Mouse (Mus musculus): ENCODE results near the gene Gm9913. TPM values are rescaled to one million over a fixed set of nuclear protein-coding genes. Genes with fewer than 3 reads are reported as not detected.

Gm9913 gene
- polyA plus RNA-seq (2014; fragmentation: Nextera tagmentation; extraction: Ambion mirVana): 0.22 TPM in 1 of 2 replicates, not detected in the other

GRCm38 (mm10) chr2:125505006-125505745, at the start of gene Gm9913:
Gm9913 (plus strand) TSS chr2:125505089.
- WGBS: under 1% methylated on average over 45 of the region's 45 CpGs

DNA sequence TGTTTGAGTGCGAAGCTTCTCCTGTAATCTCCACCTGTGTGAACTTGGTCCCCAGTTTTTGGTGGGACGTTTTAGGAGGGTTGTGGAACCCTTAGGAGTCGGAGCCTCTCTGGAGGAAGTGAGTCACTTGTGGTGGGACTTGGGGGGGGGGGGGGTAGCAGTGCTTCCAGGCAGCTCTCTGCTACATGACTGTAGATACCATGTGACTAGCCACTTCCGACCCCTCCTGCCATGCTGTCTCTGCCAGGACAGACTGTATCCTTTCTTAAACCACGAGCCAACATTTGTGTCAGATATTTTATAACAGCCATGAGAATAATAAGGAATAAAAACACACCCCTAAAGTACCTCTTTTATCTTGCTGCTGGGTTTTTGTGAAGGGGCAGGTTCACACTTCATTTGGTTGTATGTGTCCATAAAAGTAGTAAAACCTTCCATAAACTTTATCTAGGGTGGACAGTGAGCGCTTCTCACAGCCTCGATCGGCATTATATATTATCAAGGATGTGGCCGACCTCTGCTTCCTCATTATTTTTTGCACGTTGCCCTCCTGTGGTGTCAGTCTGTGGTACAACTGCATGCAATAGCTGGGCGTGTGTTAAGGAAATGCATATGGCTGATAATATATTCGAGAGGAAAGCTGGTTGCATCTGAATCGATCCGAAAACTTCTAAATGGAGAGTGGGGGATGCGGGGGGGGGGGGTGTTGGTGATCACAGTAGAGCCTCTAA, 48.7 kb upstream of the Gm9913 start:
- H3K9me3 ChIP-seq (ENCODE audit: control insufficient read depth, low read length): no peaks in the 10 kb centered on the region
- ATAC-seq (ENCODE audit: low FRiP score) (no peak), DNase-seq (ENCODE audit: low spot score, missing footprints) (no peak)
- no peak overlapping the region for H3K4me3 ChIP-seq (ENCODE audit: low read depth, low read length)
- H3K9ac ChIP-seq (ENCODE audit: low read length): no peak overlapping the region
- 89% methylated on average over 15 of the region's 15 CpGs for WGBS
- H3K36me3 ChIP-seq (ENCODE audit: control insufficient read depth, insufficient read depth, low read length): no peaks in the 10 kb centered on the region
- H3K4me2 ChIP-seq: no peak overlapping the region
- no peaks in the 10 kb centered on the region for H3K27me3 ChIP-seq (ENCODE audit: control insufficient read depth, insufficient read depth, low read length)
- H3K27ac ChIP-seq (ENCODE audit: low read depth, low read length): no peak overlapping the region
- peaks cover 6% of the 10 kb centered on the region for H3K4me1 ChIP-seq (ENCODE audit: control insufficient read depth, insufficient read depth, low read length)

More at GRCm38 (mm10) chr2:125505006-125505745, at the start of gene Gm9913:
- Histone ChIP-seq H3K27me3 (ENCODE audit: control insufficient read depth, insufficient read depth, low read length) (no peaks in the 10 kb centered on the region), H3K4me3 (ENCODE audit: low read depth, low read length) (peak within 1 kb of the TSS; percentile 65), H3K36me3 (ENCODE audit: control insufficient read depth, insufficient read depth, low read length) (no peaks in the 10 kb centered on the region), H3K9ac (ENCODE audit: low read length) (peak within 1 kb of the TSS; percentile 62), H3K4me1 (ENCODE audit: control insufficient read depth, insufficient read depth, low read length) (peaks cover 7% of the 10 kb centered on the region), H3K27ac (ENCODE audit: low read depth, low read length) (peak within 1 kb of the TSS; percentile 3; the same call in 1 of the 2 replicates), H3K9me3 (ENCODE audit: control insufficient read depth, low read length) (no peaks in the 10 kb centered on the region), H3K4me2 (peak within 1 kb of the TSS; percentile 96)
- peak; percentile 97 for DNase-seq (ENCODE audit: low spot score, missing footprints)
- no peak; the same call in 1 of the 2 replicates for ATAC-seq (ENCODE audit: low FRiP score)

- WGBS: 95% methylated on average over 3 of the region's 3 CpGs
- no peaks in the 10 kb centered on the region for H3K4me1 ChIP-seq (ENCODE audit: control insufficient read depth, insufficient read depth, low read length)
- H3K9me3 ChIP-seq (ENCODE audit: control insufficient read depth, low read length): no peaks in the 10 kb centered on the region
- DNase-seq (ENCODE audit: low spot score, missing footprints) (no peak), ATAC-seq (ENCODE audit: low FRiP score) (no peak)
- no peaks in the 10 kb centered on the region for H3K36me3 ChIP-seq (ENCODE audit: control insufficient read depth, insufficient read depth, low read length)
- H3K9ac ChIP-seq (ENCODE audit: low read length): no peak overlapping the region
- H3K27me3 ChIP-seq (ENCODE audit: control insufficient read depth, insufficient read depth, low read length): no peaks in the 10 kb centered on the region
- no peak overlapping the region for H3K4me3 ChIP-seq (ENCODE audit: low read depth, low read length)
- no peak overlapping the region for H3K27ac ChIP-seq (ENCODE audit: low read depth, low read length)
- no peak overlapping the region for H3K4me2 ChIP-seq
These were observed 45.8 kb upstream of the Gm9913 start for GRCm38 (mm10) chr2:125459087-125459486.

- Histone ChIP-seq H3K4me3 (ENCODE audit: low read depth, low read length) (no peak overlapping the region), H3K4me1 (ENCODE audit: control insufficient read depth, insufficient read depth, low read length) (no peaks in the 10 kb centered on the region), H3K36me3 (ENCODE audit: control insufficient read depth, insufficient read depth, low read length) (no peaks in the 10 kb centered on the region), H3K9ac (ENCODE audit: low read length) (no peak overlapping the region), H3K27me3 (ENCODE audit: control insufficient read depth, insufficient read depth, low read length) (no peaks in the 10 kb centered on the region), H3K9me3 (ENCODE audit: control insufficient read depth, low read length) (no peaks in the 10 kb centered on the region), H3K27ac (ENCODE audit: low read depth, low read length) (no peak overlapping the region), H3K4me2 (no peak overlapping the region)
- no peak for ATAC-seq (ENCODE audit: low FRiP score)
- no peak for DNase-seq (ENCODE audit: low spot score, missing footprints)
- WGBS: 85% methylated on average over 6 of the region's 6 CpGs
These were observed 40.9 kb upstream of the Gm9913 start for GRCm38 (mm10) chr2:125464036-125464435.

DNA sequence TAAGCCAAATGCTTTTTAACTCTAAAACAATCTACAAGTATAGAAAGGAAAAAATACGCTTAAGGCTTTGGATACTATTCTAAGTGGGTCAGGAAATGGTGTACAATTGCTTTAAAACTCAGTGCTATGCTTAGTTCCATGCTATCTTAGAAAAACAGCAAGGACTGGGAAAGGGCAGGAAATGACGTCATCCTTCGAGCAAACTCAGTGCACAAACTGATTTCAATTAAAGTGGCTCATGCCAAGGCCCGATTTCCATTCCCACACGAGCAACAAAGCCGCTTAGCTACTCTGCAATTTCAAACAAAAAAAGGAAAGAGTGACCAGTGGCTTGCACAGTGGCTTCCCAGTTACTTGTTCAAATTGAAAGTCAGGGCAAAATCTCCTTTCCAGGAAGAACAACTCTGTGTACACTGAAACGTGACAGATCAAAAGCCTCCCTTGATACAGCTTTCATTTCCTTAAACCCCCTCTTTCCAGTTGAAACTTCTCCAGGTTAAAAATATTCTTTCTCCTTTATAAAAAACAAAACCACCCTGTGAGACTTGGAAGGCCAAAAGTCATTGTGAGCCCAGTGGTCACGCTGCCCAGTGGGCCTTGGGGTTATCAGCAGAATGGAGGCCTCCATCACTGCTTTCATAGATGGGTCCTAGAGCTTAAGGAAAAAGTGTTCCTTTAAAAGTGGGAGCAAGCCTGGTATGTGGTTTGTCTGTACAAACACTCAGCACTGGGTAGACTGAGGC, 34.2 kb upstream of the Gm9913 start:
- Histone ChIP-seq H3K4me3 (ENCODE audit: low read depth, low read length) (no peak overlapping the region), H3K36me3 (ENCODE audit: control insufficient read depth, insufficient read depth, low read length) (no peaks in the 10 kb centered on the region), H3K27me3 (ENCODE audit: control insufficient read depth, insufficient read depth, low read length) (no peaks in the 10 kb centered on the region), H3K4me2 (no peak overlapping the region), H3K9ac (ENCODE audit: low read length) (no peak overlapping the region), H3K27ac (ENCODE audit: low read depth, low read length) (no peak overlapping the region), H3K4me1 (ENCODE audit: control insufficient read depth, insufficient read depth, low read length) (no peaks in the 10 kb centered on the region), H3K9me3 (ENCODE audit: control insufficient read depth, low read length) (no peaks in the 10 kb centered on the region)
- no peak for ATAC-seq (ENCODE audit: low FRiP score)
- no peak for DNase-seq (ENCODE audit: low spot score, missing footprints)
- WGBS: 76% methylated on average over 8 of the region's 8 CpGs

GRCm38 (mm10) chr2:125471721-125472120, 33.2 kb upstream of the Gm9913 start:
- Histone ChIP-seq H3K4me2 (no peak overlapping the region), H3K9me3 (ENCODE audit: control insufficient read depth, low read length) (no peaks in the 10 kb centered on the region), H3K4me1 (ENCODE audit: control insufficient read depth, insufficient read depth, low read length) (no peaks in the 10 kb centered on the region), H3K4me3 (ENCODE audit: low read depth, low read length) (no peak overlapping the region), H3K36me3 (ENCODE audit: control insufficient read depth, insufficient read depth, low read length) (no peaks in the 10 kb centered on the region), H3K27me3 (ENCODE audit: control insufficient read depth, insufficient read depth, low read length) (no peaks in the 10 kb centered on the region), H3K9ac (ENCODE audit: low read length) (no peak overlapping the region), H3K27ac (ENCODE audit: low read depth, low read length) (no peak overlapping the region)
- 91% methylated on average over 4 of the region's 4 CpGs for WGBS
- DNase-seq (ENCODE audit: low spot score, missing footprints) (no peak), ATAC-seq (ENCODE audit: low FRiP score) (no peak)

- Histone ChIP-seq H3K27me3 (ENCODE audit: control insufficient read depth, insufficient read depth, low read length) (no peaks in the 10 kb centered on the region), H3K9ac (ENCODE audit: low read length) (no peak overlapping the region), H3K4me3 (ENCODE audit: low read depth, low read length) (no peak overlapping the region), H3K4me2 (no peak overlapping the region), H3K36me3 (ENCODE audit: control insufficient read depth, insufficient read depth, low read length) (no peaks in the 10 kb centered on the region), H3K9me3 (ENCODE audit: control insufficient read depth, low read length) (no peaks in the 10 kb centered on the region), H3K27ac (ENCODE audit: low read depth, low read length) (no peak overlapping the region), H3K4me1 (ENCODE audit: control insufficient read depth, insufficient read depth, low read length) (no peaks in the 10 kb centered on the region)
- ATAC-seq (ENCODE audit: low FRiP score): no peak
- 82% methylated on average over 2 of the region's 2 CpGs for WGBS
- DNase-seq (ENCODE audit: low spot score, missing footprints): no peak
These were observed 31.7 kb upstream of the Gm9913 start for GRCm38 (mm10) chr2:125473228-125473627.

GRCm38 (mm10) chr2:125474690-125475089, 30.2 kb upstream of the Gm9913 start:
- Histone ChIP-seq H3K27ac (ENCODE audit: low read depth, low read length) (no peak overlapping the region), H3K4me1 (ENCODE audit: control insufficient read depth, insufficient read depth, low read length) (no peaks in the 10 kb centered on the region), H3K9me3 (ENCODE audit: control insufficient read depth, low read length) (no peaks in the 10 kb centered on the region), H3K4me3 (ENCODE audit: low read depth, low read length) (no peak overlapping the region), H3K27me3 (ENCODE audit: control insufficient read depth, insufficient read depth, low read length) (no peaks in the 10 kb centered on the region), H3K36me3 (ENCODE audit: control insufficient read depth, insufficient read depth, low read length) (no peaks in the 10 kb centered on the region), H3K4me2 (no peak overlapping the region), H3K9ac (ENCODE audit: low read length) (no peak overlapping the region)
- WGBS: 72% methylated on average over 5 of the region's 5 CpGs
- ATAC-seq (ENCODE audit: low FRiP score) (no peak), DNase-seq (ENCODE audit: low spot score, missing footprints) (no peak)

DNA sequence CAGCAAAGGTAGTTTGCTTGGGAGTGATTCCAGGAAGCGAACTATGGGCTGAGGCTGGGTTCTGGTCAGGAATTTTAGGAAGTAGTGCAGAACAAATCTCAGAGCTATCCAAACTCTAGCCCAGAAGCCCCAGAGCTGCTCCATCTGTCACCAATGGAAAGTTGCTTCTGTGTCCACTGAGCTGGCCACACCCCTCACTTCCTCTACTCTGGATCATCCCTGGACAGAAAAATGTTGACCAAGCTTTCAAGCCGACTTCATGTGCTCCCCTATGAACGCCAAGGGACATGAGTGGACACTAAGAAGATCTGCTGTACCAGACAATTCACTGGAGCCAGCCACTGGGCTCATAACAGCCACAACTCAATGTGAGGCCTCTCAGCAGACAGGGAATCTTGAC, 28.7 kb upstream of the Gm9913 start:
- Histone ChIP-seq H3K4me2 (no peak overlapping the region), H3K9ac (ENCODE audit: low read length) (no peak overlapping the region), H3K27ac (ENCODE audit: low read depth, low read length) (no peak overlapping the region), H3K27me3 (ENCODE audit: control insufficient read depth, insufficient read depth, low read length) (no peaks in the 10 kb centered on the region), H3K4me1 (ENCODE audit: control insufficient read depth, insufficient read depth, low read length) (no peaks in the 10 kb centered on the region), H3K36me3 (ENCODE audit: control insufficient read depth, insufficient read depth, low read length) (no peaks in the 10 kb centered on the region), H3K9me3 (ENCODE audit: control insufficient read depth, low read length) (no peaks in the 10 kb centered on the region), H3K4me3 (ENCODE audit: low read depth, low read length) (no peak overlapping the region)
- DNase-seq (ENCODE audit: low spot score, missing footprints) (no peak), ATAC-seq (ENCODE audit: low FRiP score) (no peak)
- 93% methylated on average over 3 of the region's 3 CpGs for WGBS
